Mouse (Mus musculus) retina, postnatal 1 day (tissue): ENCODE data around the gene Rpl10l.

Experiments
- DNase-seq: peaks from one replicate; pipeline ENCODE4 v3.0.0-alpha.2; 2012

Gene Rpl10l

GRCm38 (mm10) chr12:66283991-66284622 is at the start of gene Rpl10l:
Gene Rpl10l (minus strand): TSS chr12:66284401.
- no peak for DNase-seq

GRCm38 (mm10) chr12:66275890-66276289 is 8.3 kb downstream of the Rpl10l start:
- no peak for DNase-seq

- no peak for DNase-seq
Measured at GRCm38 (mm10) chr12:66245461-66246099, 38.6 kb downstream of the Rpl10l start.

GRCm38 (mm10) chr12:66234158-66234557 is 50.0 kb downstream of the Rpl10l start:
- DNase-seq, result no peak
